Mouse (Mus musculus) cortical plate, adult 2 months (tissue): ENCODE results near the gene Pcx. TPM values are rescaled to one million over a fixed set of nuclear protein-coding genes. Genes with fewer than 3 reads are reported as not detected.
"Not testable (repeated sequence)": the region's sequence is repeated elsewhere in the genome, so short reads cannot be mapped to it uniquely, and the experiment has no call there.

Experiments
- H3K27ac ChIP-seq: fragments of 200-500 bp; 2 replicates; pipeline ENCODE4 v1.5.1; 2012; ENCODE audit warnings: low read length, control low read depth, inconsistent platforms; ENCODE audit not compliant: insufficient read depth
- H3K4me1 ChIP-seq: fragments of 200-500 bp; 2 replicates; pipeline ENCODE4 v1.6.1; 2011; ENCODE audit warnings: low read length; ENCODE audit not compliant: control insufficient read depth, insufficient read depth
- H3K4me3 ChIP-seq: fragments of 200-500 bp; 2 replicates; pipeline ENCODE4 v1.5.1; 2011; ENCODE audit warnings: mild to moderate bottlenecking, low read length, control low read depth; ENCODE audit not compliant: insufficient read depth
- CTCF ChIP-seq: fragments of 200-500 bp; IDR thresholded peaks from 2 replicates; pipeline ENCODE4 v1.5.1; 2011; ENCODE audit warnings: mild to moderate bottlenecking, control low read depth, low read length; ENCODE audit not compliant: insufficient read depth; ENCODE audit errors: extremely low read depth
- POLR2A ChIP-seq: fragments of 200-500 bp; IDR thresholded peaks from 2 replicates; pipeline ENCODE4 v1.6.1; 2011; ENCODE audit warnings: mild to moderate bottlenecking, low read length, control low read depth; ENCODE audit not compliant: insufficient read depth; ENCODE audit errors: extremely low read depth
- polyA plus RNA-seq: library from polyadenylated mRNA; depleted of rRNA; stranded (reverse); fragments of >200 nt; gene quantifications from 2 replicates; pipeline ENCODE4 v1.2.3, GENCODE M21; 2012

The Pcx gene
- polyA plus RNA-seq, 1 experiment = 41.4 TPM

GRCm38 (mm10) chr19:4569356-4570236 lies 59.3 kb downstream of the Pcx start:
- no peak overlapping the region for H3K4me3 ChIP-seq
- TF ChIP-seq POLR2A (no peak), CTCF (no peak)
- no peak overlapping the region for H3K27ac ChIP-seq
- H3K4me1 ChIP-seq = no peaks in the 10 kb centered on the region; the same call in 1 of the 2 replicates

- no peak overlapping the region for H3K4me3 ChIP-seq
- no peak overlapping the region for H3K27ac ChIP-seq
- no peak for TF ChIP-seq POLR2A
- TF ChIP-seq CTCF = no peak
- no peaks in the 10 kb centered on the region; the same call in 1 of the 2 replicates for H3K4me1 ChIP-seq
These were observed 60.0 kb downstream of the Pcx start for GRCm38 (mm10) chr19:4570237-4570613.

GRCm38 (mm10) chr19:4570815-4571214 lies 60.5 kb downstream of the Pcx start:
- TF ChIP-seq POLR2A (no peak), CTCF (no peak)
- H3K4me3 ChIP-seq = no peak overlapping the region
- no peak overlapping the region for H3K27ac ChIP-seq
- H3K4me1 ChIP-seq = no peaks in the 10 kb centered on the region; the same call in 1 of the 2 replicates

- no peak overlapping the region for H3K27ac ChIP-seq
- H3K4me3 ChIP-seq = no peak overlapping the region
- no peaks in the 10 kb centered on the region; the same call in 1 of the 2 replicates for H3K4me1 ChIP-seq
- TF ChIP-seq POLR2A = no peak
- no peak for TF ChIP-seq CTCF
These were observed 61.4 kb downstream of the Pcx start for GRCm38 (mm10) chr19:4571658-4572057.

GRCm38 (mm10) chr19:4572061-4572460 lies 61.8 kb downstream of the Pcx start:
- Histone ChIP-seq H3K4me1 (no peaks in the 10 kb centered on the region; the same call in 1 of the 2 replicates), H3K27ac (no peak overlapping the region), H3K4me3 (no peak overlapping the region)
- TF ChIP-seq CTCF (no peak), POLR2A (no peak)

GRCm38 (mm10) chr19:4572467-4572866 lies 62.2 kb downstream of the Pcx start:
- no peak for TF ChIP-seq CTCF
- TF ChIP-seq POLR2A = no peak
- Histone ChIP-seq H3K27ac (no peak overlapping the region), H3K4me3 (no peak overlapping the region)

GRCm38 (mm10) chr19:4573241-4573640 lies 63.0 kb downstream of the Pcx start:
- Histone ChIP-seq H3K4me1 (no peaks in the 10 kb centered on the region; the same call in 1 of the 2 replicates), H3K4me3 (no peak overlapping the region), H3K27ac (no peak overlapping the region)
- TF ChIP-seq CTCF (no peak), POLR2A (no peak)

More at GRCm38 (mm10) chr19:4572467-4572866, 62.2 kb downstream of the Pcx start:
- no peaks in the 10 kb centered on the region; the same call in 1 of the 2 replicates for H3K4me1 ChIP-seq

GRCm38 (mm10) chr19:4578799-4579198 lies 68.5 kb downstream of the Pcx start:
- H3K4me3 ChIP-seq = no peak overlapping the region
- TF ChIP-seq CTCF (no peak), POLR2A (no peak)

GRCm38 (mm10) chr19:4579296-4579695 lies 69.0 kb downstream of the Pcx start:
- TF ChIP-seq CTCF (no peak), POLR2A (no peak)
- Histone ChIP-seq H3K27ac (no peak overlapping the region), H3K4me3 (no peak overlapping the region), H3K4me1 (peaks cover 5% of the 10 kb centered on the region; the same call in 1 of the 2 replicates)

More at GRCm38 (mm10) chr19:4578799-4579198, 68.5 kb downstream of the Pcx start:
- Histone ChIP-seq H3K4me1 (peaks cover 2% of the 10 kb centered on the region; the same call in 1 of the 2 replicates), H3K27ac (no peak overlapping the region)

- Histone ChIP-seq H3K27ac (no peak overlapping the region), H3K4me1 (peaks cover 5% of the 10 kb centered on the region; the same call in 1 of the 2 replicates), H3K4me3 (no peak overlapping the region)
- TF ChIP-seq POLR2A = no peak
- no peak for TF ChIP-seq CTCF
These were observed 73.6 kb downstream of the Pcx start for GRCm38 (mm10) chr19:4583856-4584255.

GRCm38 (mm10) chr19:4586783-4587182 lies 76.5 kb downstream of the Pcx start:
- not testable (repeated sequence) for H3K27ac ChIP-seq, H3K4me1 ChIP-seq, H3K4me3 ChIP-seq
